Mouse (Mus musculus): ENCODE data around the gene Ccdc6. TPM values are rescaled to one million over a fixed set of nuclear protein-coding genes. Genes with fewer than 3 reads are reported as not detected.

The Ccdc6 gene
- polyA plus RNA-seq, 1 experiment from 2014 or later = 30.1 TPM

DNA sequence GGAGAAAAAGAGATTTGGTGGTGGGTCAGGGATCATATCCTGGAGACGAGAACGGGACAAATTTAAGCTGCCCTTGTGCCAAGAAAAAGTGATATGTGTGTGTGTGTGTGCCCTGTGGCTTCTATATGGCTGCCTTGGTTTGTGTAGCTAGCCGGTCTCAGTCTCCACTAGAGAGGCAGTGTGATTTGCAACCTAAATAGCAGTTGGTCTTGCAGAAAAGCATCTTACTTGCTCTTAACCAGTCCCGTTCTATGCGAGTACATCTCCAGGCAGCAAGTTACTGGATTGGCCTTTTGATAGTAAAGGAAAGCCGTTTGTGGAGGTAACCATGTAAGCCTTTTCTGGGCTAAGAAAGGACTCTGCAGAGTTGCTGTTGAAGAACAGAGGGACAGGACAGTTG lies 1.7 kb downstream of the Ccdc6 start:
- DNase-seq (ENCODE audit: low spot score) (no peak), ATAC-seq (ENCODE audit: low FRiP score) (no peak)
- Histone ChIP-seq H3K27me3 (ENCODE audit: control insufficient read depth, insufficient read depth, low read length) (no peaks in the 10 kb centered on the region), H3K4me1 (replicated peaks; ENCODE audit: control insufficient read depth, insufficient read depth, low read length) (peaks cover 16% of the 10 kb centered on the region), H3K27ac (peak overlapping the region; percentile 82), H3K9me3 (ENCODE audit: control insufficient read depth, low read length) (no peaks in the 10 kb centered on the region), H3K4me3 (replicated peaks; ENCODE audit: low read length) (peak overlapping the region; percentile 72), H3K36me3 (replicated peaks; ENCODE audit: control insufficient read depth, insufficient read depth) (0 out of 2 replicates have a peak, but pooled peaks cover 6% of the 10 kb centered on the region), H3K4me2 (replicated peaks) (peak overlapping the region; percentile 88), H3K9ac (peak overlapping the region; percentile 83)
- 6% methylated on average over 6 of the region's 6 CpGs for WGBS

- H3K27me3 ChIP-seq (ENCODE audit: control insufficient read depth, insufficient read depth, low read length) = no peaks in the 10 kb centered on the region
- H3K4me3 ChIP-seq (replicated peaks; ENCODE audit: low read length) = peak overlapping the region; percentile 72
- H3K9me3 ChIP-seq (ENCODE audit: control insufficient read depth, low read length) = no peaks in the 10 kb centered on the region
- peak overlapping the region; percentile 83 for H3K9ac ChIP-seq
- peaks cover 16% of the 10 kb centered on the region for H3K4me1 ChIP-seq (replicated peaks; ENCODE audit: control insufficient read depth, insufficient read depth, low read length)
- H3K4me2 ChIP-seq (replicated peaks) = peak overlapping the region; percentile 88
- DNase-seq (ENCODE audit: low spot score) = no peak
- ATAC-seq (ENCODE audit: low FRiP score) = no peak
- H3K27ac ChIP-seq = peak overlapping the region; percentile 82
- 0 out of 2 replicates have a peak, but pooled peaks cover 7% of the 10 kb centered on the region for H3K36me3 ChIP-seq (replicated peaks; ENCODE audit: control insufficient read depth, insufficient read depth)
- 32% methylated on average over 8 of the region's 8 CpGs for WGBS
These were observed 2.1 kb downstream of the Ccdc6 start for GRCm38 (mm10) chr10:70099052-70099451.

DNA sequence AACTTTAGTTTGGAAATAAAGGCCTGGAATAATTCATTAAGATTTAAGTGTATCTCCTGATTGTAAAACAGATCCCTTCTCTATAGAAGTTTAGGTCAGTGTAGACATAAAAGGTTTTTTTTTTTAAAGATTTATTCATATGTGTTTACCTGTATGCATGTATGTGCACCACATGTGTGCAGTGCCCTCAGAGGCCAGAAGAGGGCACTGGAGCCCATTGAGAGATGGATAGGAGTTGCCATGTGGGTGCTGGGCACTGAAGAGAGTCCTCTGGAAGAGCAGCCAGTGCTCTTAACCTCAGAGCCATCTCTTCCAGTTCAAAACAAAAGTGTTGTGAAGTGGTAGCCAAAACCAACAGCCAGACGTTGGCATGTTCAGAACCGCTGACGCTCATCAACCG lies 5.2 kb downstream of the Ccdc6 start:
- Histone ChIP-seq H3K9ac (no peak overlapping the region), H3K9me3 (ENCODE audit: control insufficient read depth, low read length) (no peaks in the 10 kb centered on the region), H3K4me3 (replicated peaks; ENCODE audit: low read length) (no peak overlapping the region), H3K36me3 (replicated peaks; ENCODE audit: control insufficient read depth, insufficient read depth) (0 out of 2 replicates have a peak, but pooled peaks cover 17% of the 10 kb centered on the region), H3K27ac (no peak overlapping the region), H3K4me2 (replicated peaks) (no peak overlapping the region), H3K27me3 (ENCODE audit: control insufficient read depth, insufficient read depth, low read length) (no peaks in the 10 kb centered on the region), H3K4me1 (replicated peaks; ENCODE audit: control insufficient read depth, insufficient read depth, low read length) (peaks cover 16% of the 10 kb centered on the region)
- DNase-seq (ENCODE audit: low spot score) = no peak
- no peak for ATAC-seq (ENCODE audit: low FRiP score)
- 97% methylated on average over 4 of the region's 4 CpGs for WGBS

DNA sequence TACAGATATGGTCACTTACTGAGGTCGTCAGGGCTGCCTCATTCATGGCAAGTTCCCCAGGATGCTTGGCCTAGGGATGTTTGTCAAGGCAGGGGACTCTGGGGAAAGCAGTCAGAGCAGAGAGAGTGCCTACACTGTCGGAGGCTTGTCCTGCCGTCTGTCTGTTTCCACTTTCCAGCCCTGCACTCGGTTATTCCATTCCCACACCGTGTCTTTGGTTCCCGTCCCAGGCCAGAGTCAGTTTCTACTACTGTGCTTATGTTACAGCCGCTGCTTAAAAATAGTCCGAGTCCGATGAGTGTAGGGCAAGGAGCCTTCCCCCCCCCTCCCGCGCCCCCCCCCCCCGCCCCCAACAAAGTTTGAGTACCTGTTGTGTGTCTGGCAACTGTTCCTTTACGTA lies 11.1 kb downstream of the Ccdc6 start:
- Histone ChIP-seq H3K27me3 (ENCODE audit: control insufficient read depth, insufficient read depth, low read length) (no peaks in the 10 kb centered on the region), H3K36me3 (replicated peaks; ENCODE audit: control insufficient read depth, insufficient read depth) (0 out of 2 replicates have a peak, but pooled peaks cover 17% of the 10 kb centered on the region), H3K27ac (no peak overlapping the region), H3K4me3 (replicated peaks; ENCODE audit: low read length) (no peak overlapping the region), H3K4me1 (replicated peaks; ENCODE audit: control insufficient read depth, insufficient read depth, low read length) (no peaks in the 10 kb centered on the region), H3K9ac (no peak overlapping the region), H3K9me3 (ENCODE audit: control insufficient read depth, low read length) (no peaks in the 10 kb centered on the region), H3K4me2 (replicated peaks) (no peak overlapping the region)
- no peak for DNase-seq (ENCODE audit: low spot score)
- WGBS = 67% methylated on average over 12 of the region's 13 CpGs
- ATAC-seq (ENCODE audit: low FRiP score) = no peak

GRCm38 (mm10) chr10:70109974-70110373 lies 13.1 kb downstream of the Ccdc6 start:
- ATAC-seq (ENCODE audit: low FRiP score) = no peak
- no peaks in the 10 kb centered on the region for H3K27me3 ChIP-seq (ENCODE audit: control insufficient read depth, insufficient read depth, low read length)
- H3K9me3 ChIP-seq (ENCODE audit: control insufficient read depth, low read length) = no peaks in the 10 kb centered on the region
- H3K4me3 ChIP-seq (replicated peaks; ENCODE audit: low read length) = no peak overlapping the region
- no peak overlapping the region for H3K4me2 ChIP-seq (replicated peaks)
- H3K36me3 ChIP-seq (replicated peaks; ENCODE audit: control insufficient read depth, insufficient read depth) = 0 out of 2 replicates have a peak, but pooled peaks cover 8% of the 10 kb centered on the region
- H3K9ac ChIP-seq = no peak overlapping the region
- WGBS = 82% methylated on average over 5 of the region's 5 CpGs
- H3K4me1 ChIP-seq (replicated peaks; ENCODE audit: control insufficient read depth, insufficient read depth, low read length) = no peaks in the 10 kb centered on the region
- H3K27ac ChIP-seq = no peak overlapping the region
- no peak for DNase-seq (ENCODE audit: low spot score)

- H3K4me2 ChIP-seq (replicated peaks) = no peak overlapping the region
- no peak overlapping the region for H3K27ac ChIP-seq
- H3K27me3 ChIP-seq (ENCODE audit: control insufficient read depth, insufficient read depth, low read length) = no peaks in the 10 kb centered on the region
- DNase-seq (ENCODE audit: low spot score) (no peak), ATAC-seq (ENCODE audit: low FRiP score) (no peak)
- H3K4me3 ChIP-seq (replicated peaks; ENCODE audit: low read length) = no peak overlapping the region
- 0 out of 2 replicates have a peak, but pooled peaks cover under 1% of the 10 kb centered on the region for H3K36me3 ChIP-seq (replicated peaks; ENCODE audit: control insufficient read depth, insufficient read depth)
- H3K9me3 ChIP-seq (ENCODE audit: control insufficient read depth, low read length) = no peaks in the 10 kb centered on the region
- WGBS = 96% methylated on average over 7 of the region's 7 CpGs
- no peak overlapping the region for H3K9ac ChIP-seq
- H3K4me1 ChIP-seq (replicated peaks; ENCODE audit: control insufficient read depth, insufficient read depth, low read length) = no peaks in the 10 kb centered on the region
These were observed 13.9 kb downstream of the Ccdc6 start for GRCm38 (mm10) chr10:70110815-70111214.

DNA sequence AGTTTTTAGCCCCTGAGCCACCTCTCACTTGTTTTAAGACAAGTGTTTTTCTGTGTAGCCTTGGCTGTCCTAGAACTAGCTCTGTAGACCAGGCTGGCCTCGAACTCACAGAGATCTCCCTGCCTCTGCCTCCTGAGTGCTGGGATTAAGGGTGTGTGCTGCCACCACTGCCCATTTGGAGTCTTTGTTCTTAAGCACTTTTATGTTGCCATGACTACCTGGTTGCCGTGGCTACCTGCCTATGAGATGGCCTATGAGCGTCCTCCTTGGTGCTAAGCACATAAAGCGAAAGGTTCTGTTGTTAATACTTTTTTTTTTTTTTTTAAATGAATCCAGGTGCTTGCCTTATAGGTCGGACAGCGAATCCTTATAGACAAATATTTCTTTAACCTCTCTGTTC lies 14.7 kb downstream of the Ccdc6 start:
- no peak overlapping the region for H3K9ac ChIP-seq
- H3K4me2 ChIP-seq (replicated peaks) = no peak overlapping the region
- ATAC-seq (ENCODE audit: low FRiP score) (no peak), DNase-seq (ENCODE audit: low spot score) (no peak)
- no peak overlapping the region for H3K4me3 ChIP-seq (replicated peaks; ENCODE audit: low read length)
- no peaks in the 10 kb centered on the region for H3K27me3 ChIP-seq (ENCODE audit: control insufficient read depth, insufficient read depth, low read length)
- 93% methylated on average over 6 of the region's 6 CpGs for WGBS
- no peaks in the 10 kb centered on the region for H3K36me3 ChIP-seq (replicated peaks; ENCODE audit: control insufficient read depth, insufficient read depth)
- H3K9me3 ChIP-seq (ENCODE audit: control insufficient read depth, low read length) = no peaks in the 10 kb centered on the region
- no peak overlapping the region for H3K27ac ChIP-seq
- no peaks in the 10 kb centered on the region for H3K4me1 ChIP-seq (replicated peaks; ENCODE audit: control insufficient read depth, insufficient read depth, low read length)

DNA sequence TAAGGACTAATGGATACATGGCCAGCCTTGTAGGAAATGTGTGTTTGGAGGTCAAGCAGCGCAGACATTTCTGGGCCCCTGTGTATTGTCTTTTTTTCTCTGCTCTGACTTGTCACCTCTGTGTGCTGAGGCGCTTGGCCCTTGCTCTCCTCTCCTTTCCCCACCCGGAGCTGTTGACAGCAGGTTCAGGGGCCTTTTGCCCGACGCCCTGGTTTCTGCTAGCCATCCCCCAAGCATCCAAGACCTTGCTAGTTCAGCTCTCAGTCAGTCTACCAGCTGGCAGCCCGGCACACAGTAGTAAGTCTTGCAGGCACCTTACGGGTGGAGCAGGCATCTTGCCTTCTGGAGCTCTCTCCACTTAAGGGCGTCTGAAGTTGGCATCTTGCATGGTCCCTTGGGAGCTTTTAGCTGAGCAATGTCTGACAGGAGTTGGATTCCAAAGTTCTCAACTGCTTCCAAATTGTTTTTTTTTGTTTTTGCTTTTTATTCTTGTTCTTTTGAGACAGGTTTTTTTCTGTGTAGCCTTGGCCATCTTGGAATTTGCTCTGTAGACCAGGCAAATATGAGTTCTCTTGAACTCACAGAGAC lies 17.2 kb downstream of the Ccdc6 start:
- ATAC-seq (ENCODE audit: low FRiP score) (no peak), DNase-seq (ENCODE audit: low spot score) (no peak)
- Histone ChIP-seq H3K9me3 (ENCODE audit: control insufficient read depth, low read length) (no peaks in the 10 kb centered on the region), H3K9ac (no peak overlapping the region), H3K4me3 (replicated peaks; ENCODE audit: low read length) (no peak overlapping the region), H3K4me2 (replicated peaks) (no peak overlapping the region), H3K4me1 (replicated peaks; ENCODE audit: control insufficient read depth, insufficient read depth, low read length) (peaks cover 11% of the 10 kb centered on the region; the same call in 1 of the 2 replicates), H3K27me3 (ENCODE audit: control insufficient read depth, insufficient read depth, low read length) (no peaks in the 10 kb centered on the region), H3K36me3 (replicated peaks; ENCODE audit: control insufficient read depth, insufficient read depth) (no peaks in the 10 kb centered on the region), H3K27ac (no peak overlapping the region)
- WGBS = 94% methylated on average over 8 of the region's 8 CpGs

DNA sequence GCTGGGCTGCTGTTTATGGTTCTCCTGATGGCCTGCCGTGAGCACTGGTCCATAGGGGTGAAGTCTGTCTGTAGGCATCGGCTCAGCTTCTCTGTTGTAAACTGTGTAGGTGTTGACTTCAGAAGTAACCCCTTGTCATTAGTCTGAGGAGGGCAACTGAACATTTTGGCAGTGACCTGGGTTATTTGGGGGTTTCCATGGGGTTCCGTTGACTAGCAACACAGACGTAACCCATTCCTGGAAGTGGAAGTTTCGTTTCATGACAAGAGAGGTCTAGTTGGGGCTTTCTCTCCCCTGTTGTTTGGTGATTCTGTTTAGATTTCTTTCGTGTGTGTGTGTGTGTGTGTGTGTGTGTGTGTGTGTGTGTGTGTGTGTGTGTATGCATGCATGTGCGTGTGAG lies 19.5 kb downstream of the Ccdc6 start:
- ATAC-seq (ENCODE audit: low FRiP score) = no peak
- 95% methylated on average over 7 of the region's 7 CpGs for WGBS
- Histone ChIP-seq H3K9me3 (ENCODE audit: control insufficient read depth, low read length) (no peaks in the 10 kb centered on the region), H3K27me3 (ENCODE audit: control insufficient read depth, insufficient read depth, low read length) (no peaks in the 10 kb centered on the region), H3K4me1 (replicated peaks; ENCODE audit: control insufficient read depth, insufficient read depth, low read length) (peaks cover 33% of the 10 kb centered on the region), H3K27ac (no peak overlapping the region), H3K36me3 (replicated peaks; ENCODE audit: control insufficient read depth, insufficient read depth) (no peaks in the 10 kb centered on the region), H3K9ac (no peak overlapping the region), H3K4me3 (replicated peaks; ENCODE audit: low read length) (no peak overlapping the region), H3K4me2 (replicated peaks) (no peak overlapping the region)
- no peak for DNase-seq (ENCODE audit: low spot score)

GRCm38 (mm10) chr10:70119451-70119850 lies 22.5 kb downstream of the Ccdc6 start:
- 29% methylated on average over 9 of the region's 9 CpGs for WGBS
- Histone ChIP-seq H3K4me3 (replicated peaks; ENCODE audit: low read length) (no peak overlapping the region), H3K9me3 (ENCODE audit: control insufficient read depth, low read length) (no peaks in the 10 kb centered on the region), H3K36me3 (replicated peaks; ENCODE audit: control insufficient read depth, insufficient read depth) (no peaks in the 10 kb centered on the region), H3K4me1 (replicated peaks; ENCODE audit: control insufficient read depth, insufficient read depth, low read length) (peaks cover 39% of the 10 kb centered on the region), H3K4me2 (replicated peaks) (0 out of 2 replicates have a peak overlapping the region, but pooled peaks have one; percentile 4), H3K27ac (peak overlapping the region; percentile 11), H3K9ac (no peak overlapping the region; the same call in 1 of the 2 replicates), H3K27me3 (ENCODE audit: control insufficient read depth, insufficient read depth, low read length) (no peaks in the 10 kb centered on the region)
- DNase-seq (ENCODE audit: low spot score) = no peak
- ATAC-seq (ENCODE audit: low FRiP score) = no peak

Data from hindbrain, embryonic 14.5 days (tissue).